Mouse (Mus musculus): ENCODE data around the gene Rdh12. TPM values are rescaled to one million over a fixed set of nuclear protein-coding genes. Genes with fewer than 3 reads are reported as not detected.

The Rdh12 gene
- polyA plus RNA-seq, 1 experiment from 2014 or later = 0.67 TPM

DNA sequence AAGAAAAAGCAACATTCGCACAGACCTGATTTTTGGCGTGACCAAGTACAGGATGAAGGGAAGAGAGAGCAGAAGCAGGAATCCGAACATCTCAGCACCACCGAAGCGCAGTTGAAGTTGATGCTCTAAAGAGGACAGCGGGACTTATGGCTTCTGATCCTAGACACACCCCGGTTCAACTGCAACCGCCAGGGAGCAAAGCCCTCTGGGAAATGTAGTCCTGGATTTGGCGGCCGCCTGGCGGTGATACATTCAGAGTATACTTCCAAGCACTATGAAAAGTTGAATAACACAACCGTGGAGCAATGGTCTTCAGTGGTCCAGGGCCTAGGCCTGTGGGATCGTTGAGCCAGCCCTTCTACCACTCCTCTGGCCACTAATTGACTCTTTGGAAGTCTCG is 17.0 kb upstream of the Rdh12 start:
- Histone ChIP-seq H3K27ac (peak overlapping the region; percentile 39; the same call in 1 of the 2 replicates), H3K4me2 (peak overlapping the region; percentile 73), H3K4me3 (peak overlapping the region; percentile 64), H3K9me3 (replicated peaks) (no peaks in the 10 kb centered on the region), H3K27me3 (no peaks in the 10 kb centered on the region), H3K9ac (peak overlapping the region; percentile 53), H3K4me1 (replicated peaks) (peaks cover 13% of the 10 kb centered on the region), H3K36me3 (peaks cover 16% of the 10 kb centered on the region)
- peak; percentile 88 for ATAC-seq (replicated peaks; ENCODE audit: insufficient number of reproducible peaks, insufficient read depth, low FRiP score, low read depth)
- WGBS = 5% methylated on average over 14 of the region's 14 CpGs

DNA sequence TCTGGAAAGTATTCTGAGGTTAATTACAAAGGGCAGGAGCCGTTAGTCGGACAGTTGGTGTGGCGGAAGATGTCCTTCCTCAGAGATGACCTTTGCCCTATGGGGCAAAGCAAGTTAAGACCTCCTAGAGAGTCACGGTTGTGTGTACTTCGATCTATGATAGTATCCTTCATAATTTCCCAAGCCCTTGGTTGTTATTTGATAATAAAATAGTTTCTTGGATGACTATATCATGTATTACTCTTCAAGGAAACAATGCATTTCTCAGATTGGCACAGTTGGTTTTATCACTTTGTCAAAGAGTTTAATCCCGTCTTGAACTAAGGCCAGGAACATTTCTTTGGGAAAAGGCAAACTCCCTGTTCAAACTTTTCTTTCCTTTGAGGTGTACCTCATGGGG is 16.5 kb upstream of the Rdh12 start, which contains the start of gene Rdh11:
Gene Rdh11 (minus strand): TSS at position 101 of the 400 bp plus-strand sequence.
- no peaks in the 10 kb centered on the region for H3K9me3 ChIP-seq (replicated peaks)
- no peak for ATAC-seq (replicated peaks; ENCODE audit: insufficient number of reproducible peaks, insufficient read depth, low FRiP score, low read depth)
- H3K27ac ChIP-seq = peak within 1 kb of the TSS; percentile 39; the same call in 1 of the 2 replicates
- peaks cover 11% of the 10 kb centered on the region for H3K36me3 ChIP-seq
- peak within 1 kb of the TSS; percentile 73 for H3K4me2 ChIP-seq
- H3K9ac ChIP-seq = peak within 1 kb of the TSS; percentile 53
- WGBS = 57% methylated on average over 6 of the region's 6 CpGs
- H3K4me1 ChIP-seq (replicated peaks) = peaks cover 13% of the 10 kb centered on the region
- H3K4me3 ChIP-seq = peak within 1 kb of the TSS; percentile 64
- H3K27me3 ChIP-seq = no peaks in the 10 kb centered on the region

DNA sequence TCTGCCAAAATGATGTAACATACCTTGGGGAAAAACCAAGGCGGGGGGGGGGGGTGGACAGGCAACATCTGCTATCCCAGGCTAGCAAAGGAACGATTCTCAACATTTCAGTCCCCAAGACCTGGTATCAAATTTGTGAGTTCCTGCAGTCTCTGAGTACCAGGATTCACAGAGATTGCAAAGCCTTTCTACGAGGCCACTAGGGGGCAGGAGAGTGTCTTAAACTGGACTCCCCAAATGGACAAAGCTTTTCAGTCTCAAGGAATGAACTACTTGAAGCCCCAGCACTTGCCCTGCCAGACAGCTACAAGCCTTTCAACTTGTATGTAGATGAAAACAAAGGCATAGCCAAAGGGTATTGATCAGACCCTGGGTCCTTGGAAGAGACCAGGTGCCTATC is 15.3 kb upstream of the Rdh12 start:
- H3K9me3 ChIP-seq (replicated peaks) = no peaks in the 10 kb centered on the region
- WGBS = 5% methylated on average over 3 of the region's 3 CpGs
- H3K4me2 ChIP-seq = no peak overlapping the region
- no peaks in the 10 kb centered on the region for H3K36me3 ChIP-seq
- H3K27me3 ChIP-seq = no peaks in the 10 kb centered on the region
- no peak overlapping the region for H3K9ac ChIP-seq
- H3K27ac ChIP-seq = no peak overlapping the region
- H3K4me3 ChIP-seq = no peak overlapping the region
- ATAC-seq (replicated peaks; ENCODE audit: insufficient number of reproducible peaks, insufficient read depth, low FRiP score, low read depth) = no peak
- peaks cover 13% of the 10 kb centered on the region for H3K4me1 ChIP-seq (replicated peaks)

DNA sequence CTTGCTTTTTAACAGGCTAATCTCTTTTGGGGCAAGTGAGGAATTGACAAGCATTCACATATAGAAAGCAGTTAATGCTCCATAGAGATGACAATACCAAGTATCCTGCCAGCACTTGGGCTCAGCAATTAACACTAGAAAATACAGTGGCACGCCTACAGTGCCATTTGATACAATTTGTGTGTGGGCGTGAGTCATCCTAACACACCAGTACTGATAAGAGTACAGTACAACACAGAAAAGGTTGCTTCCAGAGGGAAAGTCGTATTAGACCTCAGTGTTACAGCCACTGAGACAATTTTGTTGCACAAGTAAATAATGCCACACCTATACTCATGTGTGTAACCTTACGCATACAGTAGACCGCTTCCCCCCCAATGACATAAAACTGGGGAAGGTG is 11.6 kb upstream of the Rdh12 start:
- Histone ChIP-seq H3K9ac (no peak overlapping the region), H3K4me3 (no peak overlapping the region), H3K27me3 (no peaks in the 10 kb centered on the region), H3K9me3 (replicated peaks) (no peaks in the 10 kb centered on the region), H3K4me2 (no peak overlapping the region), H3K27ac (no peak overlapping the region), H3K4me1 (replicated peaks) (no peaks in the 10 kb centered on the region), H3K36me3 (no peaks in the 10 kb centered on the region)
- WGBS = 74% methylated on average over 5 of the region's 5 CpGs
- no peak for ATAC-seq (replicated peaks; ENCODE audit: insufficient number of reproducible peaks, insufficient read depth, low FRiP score, low read depth)

DNA sequence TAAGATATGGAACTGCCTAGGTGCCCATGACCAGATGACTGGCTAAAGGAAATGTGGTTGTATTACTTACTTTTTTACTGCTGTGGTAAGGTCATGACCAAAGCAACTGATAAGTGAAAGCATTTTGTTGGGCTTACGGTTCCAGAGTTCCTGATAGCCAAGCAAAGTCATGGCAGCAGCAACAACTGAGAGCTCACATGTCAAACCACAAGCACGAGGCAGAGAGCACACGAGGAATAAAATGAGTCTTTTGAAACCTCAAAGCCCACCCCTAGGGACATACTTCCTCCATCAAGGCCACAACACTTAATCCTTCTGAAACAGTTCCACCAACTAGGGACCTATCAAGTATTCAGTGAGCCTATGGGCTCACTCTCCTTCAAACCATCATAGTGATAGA is 6.8 kb upstream of the Rdh12 start:
- 48% methylated on average over 3 of the region's 3 CpGs for WGBS
- Histone ChIP-seq H3K4me1 (replicated peaks) (no peaks in the 10 kb centered on the region), H3K27ac (no peak overlapping the region), H3K27me3 (no peaks in the 10 kb centered on the region), H3K4me2 (no peak overlapping the region), H3K9ac (no peak overlapping the region), H3K4me3 (no peak overlapping the region), H3K9me3 (replicated peaks) (no peaks in the 10 kb centered on the region), H3K36me3 (no peaks in the 10 kb centered on the region)
- no peak for ATAC-seq (replicated peaks; ENCODE audit: insufficient number of reproducible peaks, insufficient read depth, low FRiP score, low read depth)

DNA sequence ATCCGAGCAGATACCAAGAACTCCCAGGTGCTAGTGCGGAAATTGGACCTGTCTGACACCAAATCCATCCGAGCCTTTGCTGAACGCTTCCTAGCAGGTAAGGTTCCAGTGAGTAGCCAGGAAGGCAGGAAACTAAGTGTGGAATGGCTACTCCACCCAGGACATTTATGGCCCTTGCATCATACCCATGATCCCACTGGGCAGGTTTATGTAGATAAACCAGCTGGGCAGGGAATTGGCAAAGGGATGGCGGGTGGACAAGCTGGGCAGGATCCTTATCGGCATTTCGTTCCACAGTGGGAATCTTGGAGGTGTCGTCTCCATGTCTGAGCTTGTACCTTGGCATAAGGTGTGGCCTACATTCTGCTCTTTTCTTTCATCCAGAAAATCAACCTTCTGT is 2.7 kb downstream of the Rdh12 start:
- WGBS = 74% methylated on average over 8 of the region's 8 CpGs
- no peak for ATAC-seq (replicated peaks; ENCODE audit: insufficient number of reproducible peaks, insufficient read depth, low FRiP score, low read depth)

DNA sequence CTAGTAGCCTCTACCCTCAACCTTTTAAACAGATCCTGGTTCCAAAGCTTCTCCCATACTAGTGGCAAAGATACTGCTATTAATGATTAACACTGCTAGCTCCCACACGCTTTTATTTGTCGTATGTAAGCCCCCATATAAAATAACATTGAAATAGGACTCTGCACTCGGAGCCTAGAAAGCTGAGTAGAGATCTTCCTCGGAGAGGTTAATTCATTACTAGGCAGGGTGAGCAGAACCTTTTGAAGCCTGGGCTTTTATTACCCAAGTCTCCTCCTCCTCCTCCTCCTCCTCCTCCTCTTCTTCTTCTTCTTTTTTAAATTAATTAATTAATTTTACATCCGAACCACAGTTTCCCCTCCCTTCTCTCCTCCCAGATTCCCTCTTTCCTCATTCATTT is 8.8 kb downstream of the Rdh12 start:
- no peak overlapping the region for H3K4me3 ChIP-seq
- no peaks in the 10 kb centered on the region for H3K36me3 ChIP-seq
- no peak overlapping the region for H3K27ac ChIP-seq
- 68% methylated on average over 5 of the region's 5 CpGs for WGBS
- H3K9me3 ChIP-seq (replicated peaks) = no peaks in the 10 kb centered on the region
- H3K9ac ChIP-seq = no peak overlapping the region
- H3K4me2 ChIP-seq = no peak overlapping the region
- ATAC-seq (replicated peaks; ENCODE audit: insufficient number of reproducible peaks, insufficient read depth, low FRiP score, low read depth) = no peak
- no peaks in the 10 kb centered on the region for H3K4me1 ChIP-seq (replicated peaks)
- no peaks in the 10 kb centered on the region for H3K27me3 ChIP-seq

More for the DNA sequence above, 2.7 kb downstream of the Rdh12 start:
- no peak overlapping the region for H3K4me2 ChIP-seq
- H3K36me3 ChIP-seq = no peaks in the 10 kb centered on the region
- H3K9ac ChIP-seq = no peak overlapping the region
- H3K27ac ChIP-seq = no peak overlapping the region
- H3K9me3 ChIP-seq (replicated peaks) = no peaks in the 10 kb centered on the region
- no peaks in the 10 kb centered on the region for H3K27me3 ChIP-seq
- H3K4me3 ChIP-seq = no peak overlapping the region
- peaks cover 6% of the 10 kb centered on the region; the same call in 1 of the 2 replicates for H3K4me1 ChIP-seq (replicated peaks)

DNA sequence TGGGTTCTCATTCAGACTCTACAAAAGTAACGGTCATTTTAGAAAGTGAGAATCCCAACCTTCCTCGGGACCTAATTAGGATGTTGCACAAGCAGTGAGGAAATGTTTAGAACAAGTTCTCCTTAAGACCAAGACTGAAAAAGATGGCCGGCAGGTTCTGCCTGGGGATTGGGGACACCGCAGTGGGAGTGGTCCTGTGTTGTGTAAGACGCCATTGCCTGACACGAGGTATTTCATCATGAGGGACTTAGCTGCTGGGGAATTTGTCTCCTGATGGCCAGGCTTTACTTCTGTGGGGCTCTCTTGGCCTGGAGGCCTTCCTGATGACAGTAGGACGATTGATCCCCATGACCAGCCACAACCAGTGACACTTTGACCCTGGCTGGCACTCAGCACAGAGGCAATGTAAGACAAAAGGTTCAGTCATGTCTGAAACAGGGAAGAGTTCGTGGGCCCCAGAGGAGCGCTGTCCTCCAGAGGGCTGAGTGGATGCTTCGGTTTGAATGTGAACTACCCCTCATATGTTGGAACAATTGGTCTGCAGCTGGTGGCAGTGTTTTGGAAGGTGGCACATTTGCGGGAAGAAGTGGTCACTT is 26.9 kb downstream of the Rdh12 start:
- peaks cover 44% of the 10 kb centered on the region for H3K36me3 ChIP-seq
- WGBS = 81% methylated on average over 11 of the region's 11 CpGs

DNA sequence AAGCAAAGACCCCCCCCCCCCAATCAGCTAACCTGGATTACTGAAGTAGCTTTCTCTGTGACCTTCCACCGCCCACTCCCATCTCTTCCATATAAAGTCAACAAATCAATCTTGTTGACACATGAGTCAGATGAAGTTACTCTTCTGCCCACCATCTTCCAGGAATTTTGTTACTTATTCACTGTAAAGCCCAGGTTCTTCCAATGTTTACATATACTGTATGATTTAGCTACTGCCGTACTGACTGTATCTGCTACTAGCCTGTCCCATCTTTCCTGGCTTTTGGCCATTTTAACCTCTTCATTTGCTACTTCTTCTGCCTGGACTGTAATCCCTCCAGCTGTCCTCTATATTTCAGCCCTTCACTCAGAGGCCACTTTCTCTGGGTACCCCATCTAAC is 33.3 kb downstream of the Rdh12 start:
- Histone ChIP-seq H3K36me3 (peaks cover 77% of the 10 kb centered on the region), H3K4me3 (no peak overlapping the region), H3K27me3 (no peaks in the 10 kb centered on the region), H3K4me2 (no peak overlapping the region), H3K9me3 (replicated peaks) (no peaks in the 10 kb centered on the region), H3K4me1 (replicated peaks) (no peaks in the 10 kb centered on the region), H3K27ac (no peak overlapping the region), H3K9ac (no peak overlapping the region)
- no peak for ATAC-seq (replicated peaks; ENCODE audit: insufficient number of reproducible peaks, insufficient read depth, low FRiP score, low read depth)
- WGBS = 86% methylated on average over 2 of the region's 2 CpGs

More for the DNA sequence above, 26.9 kb downstream of the Rdh12 start:
- no peaks in the 10 kb centered on the region for H3K27me3 ChIP-seq
- no peak overlapping the region for H3K4me2 ChIP-seq
- H3K4me3 ChIP-seq = no peak overlapping the region
- ATAC-seq (replicated peaks; ENCODE audit: insufficient number of reproducible peaks, insufficient read depth, low FRiP score, low read depth) = no peak
- no peak overlapping the region for H3K9ac ChIP-seq
- H3K4me1 ChIP-seq (replicated peaks) = no peaks in the 10 kb centered on the region
- H3K27ac ChIP-seq = no peak overlapping the region
- H3K9me3 ChIP-seq (replicated peaks) = no peaks in the 10 kb centered on the region

DNA sequence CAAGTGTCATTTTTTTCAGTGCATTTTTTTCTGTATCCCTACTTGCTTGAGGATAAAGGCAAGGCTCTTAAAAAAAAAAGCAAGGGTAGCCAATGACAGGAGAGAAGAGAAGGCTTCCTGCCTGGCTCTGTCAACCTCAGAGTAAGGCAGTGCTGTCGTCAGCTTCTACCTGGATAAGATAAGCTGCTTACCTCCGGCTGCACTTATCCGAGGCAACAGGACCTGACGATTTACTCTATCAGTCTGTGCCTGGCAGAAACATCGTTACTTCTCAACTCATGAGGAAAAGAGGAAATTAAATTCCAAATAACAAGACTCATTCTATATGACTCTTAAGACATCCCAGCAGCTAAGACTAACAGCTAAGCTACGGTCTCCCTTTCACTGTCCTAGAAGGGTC is 34.2 kb downstream of the Rdh12 start:
- no peak for ATAC-seq (replicated peaks; ENCODE audit: insufficient number of reproducible peaks, insufficient read depth, low FRiP score, low read depth)
- Histone ChIP-seq H3K36me3 (peaks cover 75% of the 10 kb centered on the region), H3K27ac (no peak overlapping the region), H3K4me2 (no peak overlapping the region), H3K27me3 (no peaks in the 10 kb centered on the region), H3K9ac (no peak overlapping the region), H3K4me1 (replicated peaks) (no peaks in the 10 kb centered on the region), H3K4me3 (no peak overlapping the region), H3K9me3 (replicated peaks) (no peaks in the 10 kb centered on the region)
- WGBS = 48% methylated on average over 6 of the region's 6 CpGs

DNA sequence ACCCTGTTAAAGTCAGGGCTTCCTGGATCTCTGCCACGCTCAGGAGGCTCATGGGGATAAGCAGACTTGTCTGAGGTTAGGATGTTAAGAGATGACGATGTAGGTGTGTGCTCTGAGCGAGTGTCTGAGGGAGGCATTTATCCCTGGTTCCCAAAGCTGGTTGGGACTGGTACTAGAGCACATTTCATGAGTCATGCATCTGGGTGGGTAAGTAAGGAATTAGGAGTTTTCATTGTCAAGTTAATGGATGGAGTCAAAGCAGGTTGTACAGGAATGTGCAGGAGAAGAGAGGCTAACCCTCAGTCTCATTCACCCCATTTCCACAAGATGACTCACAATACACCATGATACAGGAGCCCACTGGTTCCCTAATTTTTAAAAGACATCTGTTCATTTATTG is 39.4 kb downstream of the Rdh12 start:
- Histone ChIP-seq H3K27ac (no peak overlapping the region), H3K36me3 (peaks cover 86% of the 10 kb centered on the region), H3K9ac (no peak overlapping the region), H3K4me1 (replicated peaks) (no peaks in the 10 kb centered on the region), H3K27me3 (no peaks in the 10 kb centered on the region), H3K4me2 (no peak overlapping the region), H3K9me3 (replicated peaks) (no peaks in the 10 kb centered on the region), H3K4me3 (no peak overlapping the region)
- ATAC-seq (replicated peaks; ENCODE audit: insufficient number of reproducible peaks, insufficient read depth, low FRiP score, low read depth) = no peak
- WGBS = 88% methylated on average over 3 of the region's 3 CpGs

DNA sequence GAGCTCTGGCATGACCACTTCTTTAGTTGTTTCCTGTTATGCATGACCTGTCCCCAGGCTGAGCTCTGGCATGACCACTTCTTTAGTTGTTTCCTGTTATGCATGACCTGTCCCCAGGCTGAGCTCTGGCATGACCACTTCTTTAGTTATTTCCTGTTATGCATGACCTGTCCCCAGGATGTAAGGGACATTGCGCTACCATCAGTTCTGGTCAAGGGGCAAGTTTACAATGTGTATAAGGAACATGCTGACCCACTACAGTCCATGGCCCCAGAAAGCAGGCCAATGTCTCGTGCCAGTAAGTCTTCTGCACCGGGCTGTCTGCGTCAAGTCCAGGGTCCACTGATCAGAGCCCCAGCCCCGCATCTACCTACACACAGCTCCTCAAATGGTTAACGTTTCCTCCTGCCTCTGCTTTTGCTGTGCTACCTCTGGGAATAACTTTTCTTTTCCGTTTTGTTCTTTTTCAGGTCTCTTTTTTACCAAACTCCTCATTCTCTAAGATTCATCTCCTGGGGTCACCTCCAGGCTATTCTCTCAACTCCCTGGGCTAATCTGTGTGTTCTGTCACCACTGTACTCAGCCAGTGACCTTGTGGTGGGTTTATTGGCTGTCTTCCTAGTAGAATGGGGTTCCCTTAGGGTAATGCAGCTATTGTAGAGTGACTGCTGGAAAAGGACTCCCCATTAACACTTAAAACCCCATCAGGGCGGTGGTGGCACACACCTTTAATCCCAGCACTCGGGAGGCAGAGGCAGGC is 44.8 kb downstream of the Rdh12 start:
- Histone ChIP-seq H3K9me3 (replicated peaks) (no peaks in the 10 kb centered on the region), H3K9ac (no peak overlapping the region), H3K4me3 (no peak overlapping the region), H3K4me1 (replicated peaks) (no peaks in the 10 kb centered on the region), H3K36me3 (peaks cover 69% of the 10 kb centered on the region), H3K4me2 (no peak overlapping the region), H3K27me3 (no peaks in the 10 kb centered on the region), H3K27ac (no peak overlapping the region)
- peak; percentile 60 for ATAC-seq (replicated peaks; ENCODE audit: insufficient number of reproducible peaks, insufficient read depth, low FRiP score, low read depth)
- 79% methylated on average over 9 of the region's 9 CpGs for WGBS
